In genomic region chr1:170657643-170658314, GRCm38 (mm10) we compare ENCODE assay signal across 19 mouse cellular contexts. TPM values are rescaled to one million over a fixed set of nuclear protein-coding genes. Genes with fewer than 3 reads are reported as not detected.
A peak's percentile ranks its signal among the peaks of the same experiment; 100 is the strongest.
DNase-seq lines count a peak whose midpoint lies in the region; ATAC-seq lines count a peak whose summit lies in the region.
"Had no signal": no experiment of that assay in that cellular context is flagged by ENCODE, and none has a peak within 500 bp of the region (broad histone marks: within the 10 kb centered on the region; RNA-seq: fewer than 3 reads in every experiment).

No protein-coding gene starts in this region.

- no peak overlapping the region for H3K27ac ChIP-seq in heart, embryonic 14.5 days (replicated peaks in 1 of 2; ENCODE audit: control insufficient read depth in 1 of 2, insufficient read depth in 1 of 2, low read depth in 2 of 2, low read length in 2 of 2)
- H3K27ac ChIP-seq in heart, embryonic 11.5 days (ENCODE audit: low read depth, low read length): no peak overlapping the region
- H3K27ac ChIP-seq in limb, embryonic 12.5 days: peak overlapping the region; percentile 66; the same call in 1 of the 2 replicates
- no peak overlapping the region for H3K27ac ChIP-seq in neural tube, embryonic 14.5 days (ENCODE audit: low read depth, low read length)
- H3K27ac ChIP-seq: kidney, embryonic 15.5 days; liver, embryonic 14.5 days; stomach, embryonic 15.5 days had no signal

- DNase-seq in testis, postnatal 14 days (ENCODE audit: low spot score): peak; percentile 52
- no peak for DNase-seq in testis, postnatal 10 days (ENCODE audit: low spot score)
- no peak for DNase-seq in spleen, postnatal 36 days (ENCODE audit: low spot score in 2 of 2)
- DNase-seq in cerebellum, postnatal 36 days: no peak
- DNase-seq: adrenal gland, postnatal 14 days; cerebellum, adult 8-10 months; heart, postnatal 10 days; right cerebral cortex, adult 18-20 months; thymus, postnatal 36 days had no signal

- H3K4me3 ChIP-seq in heart, embryonic 14.5 days (ENCODE audit: control insufficient read depth in 1 of 2, insufficient read depth in 1 of 2, low read depth in 1 of 2, low read length in 2 of 2): no peak overlapping the region
- H3K4me3 ChIP-seq in heart, embryonic 11.5 days (ENCODE audit: low read depth, low read length): no peak overlapping the region
- no peak overlapping the region for H3K4me3 ChIP-seq in limb, embryonic 12.5 days (replicated peaks)
- H3K4me3 ChIP-seq in neural tube, embryonic 14.5 days (ENCODE audit: low read depth, low read length): no peak overlapping the region
- H3K4me3 ChIP-seq: kidney, embryonic 15.5 days; megakaryocyte, embryonic 14.5 days; stomach, embryonic 15.5 days had no signal

- no peak for ATAC-seq in heart, embryonic 14.5 days (ENCODE audit: insufficient number of reproducible peaks, insufficient read depth, low FRiP score, low read depth)
- ATAC-seq in heart, embryonic 11.5 days (replicated peaks; ENCODE audit: insufficient number of reproducible peaks, low FRiP score, low TSS enrichment): no peak
- ATAC-seq in limb, embryonic 12.5 days (ENCODE audit: insufficient number of reproducible peaks, insufficient read depth, low FRiP score, low TSS enrichment, low read depth): no peak
- ATAC-seq in neural tube, embryonic 14.5 days (ENCODE audit: low read depth): 0 out of 2 replicates have a peak, but pooled peaks have one; percentile 2
- ATAC-seq: inflammation-experienced regulatory T-cells, adult 6 months; lung, postnatal 0 days had no signal

- peaks cover 59% of the 10 kb centered on the region for H3K36me3 ChIP-seq in heart, embryonic 14.5 days (ENCODE audit: control insufficient read depth, insufficient read depth, low read length)
- H3K36me3 ChIP-seq in heart, embryonic 11.5 days (ENCODE audit: control insufficient read depth, insufficient read depth, low read length): peaks cover 12% of the 10 kb centered on the region
- peaks cover 15% of the 10 kb centered on the region for H3K36me3 ChIP-seq in limb, embryonic 12.5 days
- H3K36me3 ChIP-seq in neural tube, embryonic 14.5 days (ENCODE audit: control insufficient read depth, insufficient read depth, low read length): no peaks in the 10 kb centered on the region
- H3K36me3 ChIP-seq: kidney, embryonic 15.5 days; stomach, embryonic 15.5 days had no signal

- H3K9ac ChIP-seq in heart, embryonic 14.5 days (ENCODE audit: low read length): peak overlapping the region; percentile 38; the same call in 1 of the 2 replicates
- no peak overlapping the region for H3K9ac ChIP-seq in heart, embryonic 11.5 days (ENCODE audit: low read depth, low read length)
- H3K9ac ChIP-seq in limb, embryonic 12.5 days (replicated peaks): no peak overlapping the region
- H3K9ac ChIP-seq in neural tube, embryonic 14.5 days (replicated peaks; ENCODE audit: low read depth, low read length): no peak overlapping the region
- H3K9ac ChIP-seq: kidney, embryonic 15.5 days; liver, embryonic 14.5 days; stomach, embryonic 15.5 days had no signal

- H3K4me2 ChIP-seq in heart, embryonic 14.5 days (ENCODE audit: low read length): no peak overlapping the region
- H3K4me2 ChIP-seq in heart, embryonic 11.5 days: no peak overlapping the region
- no peak overlapping the region for H3K4me2 ChIP-seq in limb, embryonic 12.5 days
- H3K4me2 ChIP-seq in neural tube, embryonic 14.5 days (ENCODE audit: low read depth, low read length): no peak overlapping the region
- H3K4me2 ChIP-seq: kidney, embryonic 15.5 days; stomach, embryonic 15.5 days had no signal

- no peaks in the 10 kb centered on the region for H3K27me3 ChIP-seq in heart, embryonic 14.5 days (ENCODE audit: control insufficient read depth, insufficient read depth, low read length)
- H3K27me3 ChIP-seq in heart, embryonic 11.5 days (ENCODE audit: control insufficient read depth, insufficient read depth, low read length): no peaks in the 10 kb centered on the region
- no peaks in the 10 kb centered on the region for H3K27me3 ChIP-seq in limb, embryonic 12.5 days
- H3K27me3 ChIP-seq in neural tube, embryonic 14.5 days (ENCODE audit: control insufficient read depth, insufficient read depth, low read length): no peaks in the 10 kb centered on the region
- H3K27me3 ChIP-seq: kidney, embryonic 15.5 days; stomach, embryonic 15.5 days had no signal

- 54% methylated on average over 13 of the region's 13 CpGs for WGBS in heart, embryonic 14.5 days
- 58% methylated on average over 13 of the region's 13 CpGs for whole genome bisulfite sequencing in heart, embryonic 11.5 days (ENCODE audit: insufficient replicate concordance)
- 66% methylated on average over 13 of the region's 13 CpGs for WGBS in limb, embryonic 12.5 days
- WGBS in neural tube, embryonic 14.5 days: 45% methylated on average over 13 of the region's 13 CpGs

- no peaks in the 10 kb centered on the region for H3K9me3 ChIP-seq in heart, embryonic 14.5 days (ENCODE audit: control insufficient read depth, low read length)
- no peaks in the 10 kb centered on the region for H3K9me3 ChIP-seq in heart, embryonic 11.5 days (replicated peaks; ENCODE audit: control insufficient read depth, low read length)
- no peaks in the 10 kb centered on the region for H3K9me3 ChIP-seq in limb, embryonic 12.5 days
- no peaks in the 10 kb centered on the region for H3K9me3 ChIP-seq in neural tube, embryonic 14.5 days (ENCODE audit: control insufficient read depth, low read length)
- H3K9me3 ChIP-seq: kidney, embryonic 15.5 days; stomach, embryonic 15.5 days had no signal

- peaks cover 6 to 9% of the 10 kb centered on the region in 2 experiments; a peak in 3 of 4 replicates for H3K4me1 ChIP-seq in heart, embryonic 14.5 days (ENCODE audit: control insufficient read depth in 2 of 2, insufficient read depth in 2 of 2, low read length in 2 of 2)
- H3K4me1 ChIP-seq in heart, embryonic 11.5 days (ENCODE audit: control insufficient read depth, insufficient read depth, low read length): peaks cover 6% of the 10 kb centered on the region; the same call in 1 of the 2 replicates
- H3K4me1 ChIP-seq in limb, embryonic 12.5 days (replicated peaks): peaks cover 15% of the 10 kb centered on the region
- H3K4me1 ChIP-seq in neural tube, embryonic 14.5 days (ENCODE audit: control insufficient read depth, insufficient read depth, low read length): no peaks in the 10 kb centered on the region
- H3K4me1 ChIP-seq: kidney, embryonic 15.5 days; megakaryocyte, embryonic 14.5 days; stomach, embryonic 15.5 days had no signal

RNA-seq across cellular contexts. Expression of gene Olfml2b, which starts 13.4 kb away (rescaled TPM):
- 30.5 and 33.1 TPM in 2 replicates for polyA plus RNA-seq in heart, embryonic 14.5 days (2014; fragmentation: Nextera tagmentation; extraction: Ambion mirVana)
- 42.4 and 51.2 TPM in 2 replicates for polyA plus RNA-seq in heart, embryonic 11.5 days (2014; fragmentation: Nextera tagmentation; extraction: Ambion mirVana)
- polyA plus RNA-seq in limb, embryonic 12.5 days (2016; fragmentation: Nextera tagmentation; extraction: Ambion mirVana): 25.3 and 29.2 TPM in 2 replicates
- 3.6 and 10.0 TPM in 2 replicates for polyA plus RNA-seq in neural tube, embryonic 14.5 days (2014; fragmentation: Nextera tagmentation; extraction: Ambion mirVana)
- polyA plus RNA-seq: inflammation-experienced regulatory T-cells, adult 6 months had no signal
